ENCODE assay signal across 7 mouse cellular contexts in genomic region chr12:50544855-50545609, GRCm38 (mm10).
A peak's percentile ranks its signal among the peaks of the same experiment; 100 is the strongest.
DNase-seq lines count a peak whose midpoint lies in the region; ATAC-seq and TF ChIP-seq lines count a peak whose summit lies in the region.

No protein-coding gene starts in this region.

- TF ChIP-seq EP300 in stomach, postnatal 0 days (optimal IDR thresholded peaks at IDR 0.05), result no peak

- no peak overlapping the region for H3K9ac ChIP-seq in stomach, postnatal 0 days (ENCODE audit: low read length)

- no peaks in the 10 kb centered on the region for H3K36me3 ChIP-seq in stomach, postnatal 0 days (ENCODE audit: control insufficient read depth, insufficient read depth, low read length)

- H3K4me2 ChIP-seq in stomach, postnatal 0 days (replicated peaks; ENCODE audit: low read depth), result no peak overlapping the region

- no peak for TF ChIP-seq CTCF in stomach, postnatal 0 days (IDR thresholded peaks at IDR 0.05; ENCODE audit: low read depth)

- H3K4me3 ChIP-seq in stomach, postnatal 0 days (ENCODE audit: low read depth, low read length), result no peak overlapping the region

- WGBS in stomach, postnatal 0 days, result 36% methylated on average over 8 of the region's 8 CpGs

- intact Hi-C loops in heart, postnatal 10 days (cut with DNase I), result loop anchor here (5.0 kb wide), 1 partner anchor 33 kb away; no protein-coding TSS in a partner anchor

- ATAC-seq in stomach, postnatal 0 days (ENCODE audit: low FRiP score, low TSS enrichment), result 0 out of 2 replicates have a peak, but pooled peaks have one; percentile 51

- no peaks in the 10 kb centered on the region for H3K27me3 ChIP-seq in stomach, postnatal 0 days (ENCODE audit: control insufficient read depth, insufficient read depth, low read length)

- no peaks in the 10 kb centered on the region for H3K9me3 ChIP-seq in stomach, postnatal 0 days (ENCODE audit: control insufficient read depth, low read length)

- H3K27ac ChIP-seq in stomach, postnatal 0 days (replicated peaks), result no peak overlapping the region

- H3K4me1 ChIP-seq in stomach, postnatal 0 days (replicated peaks; ENCODE audit: control insufficient read depth, insufficient read depth), result no peaks in the 10 kb centered on the region

- DNase-seq in retina, postnatal 1 day, result peak; percentile 17
- DNase-seq in retina, embryonic 14.5 days (ENCODE audit: low spot score), result no peak
- peak; percentile 30 for DNase-seq in embryo, embryonic 10.5 days (ENCODE audit: low spot score)
- DNase-seq in heart, postnatal 10 days, result peak; percentile 17 to 37
- no peak for DNase-seq in stomach, postnatal 0 days (ENCODE audit: low spot score)
- no peak for DNase-seq in cerebellum, postnatal 4 days (ENCODE audit: low spot score in 2 of 2)
- DNase-seq in spleen, adult 18-20 months, result no peak

Comparison
In these comparisons a context has a peak if more than half of its experiments do, and no peak if none do; other contexts are left out.
1. DNase-seq: peak in retina, postnatal 1 day (single experiment), embryo, embryonic 10.5 days (single experiment) and heart, postnatal 10 days (2 of 2); none in retina, embryonic 14.5 days (single experiment), stomach, postnatal 0 days (single experiment), cerebellum, postnatal 4 days (0 of 2) and spleen, adult 18-20 months (0 of 2).